13 mouse cellular contexts compared by ENCODE assay signal in the genomic region with DNA sequence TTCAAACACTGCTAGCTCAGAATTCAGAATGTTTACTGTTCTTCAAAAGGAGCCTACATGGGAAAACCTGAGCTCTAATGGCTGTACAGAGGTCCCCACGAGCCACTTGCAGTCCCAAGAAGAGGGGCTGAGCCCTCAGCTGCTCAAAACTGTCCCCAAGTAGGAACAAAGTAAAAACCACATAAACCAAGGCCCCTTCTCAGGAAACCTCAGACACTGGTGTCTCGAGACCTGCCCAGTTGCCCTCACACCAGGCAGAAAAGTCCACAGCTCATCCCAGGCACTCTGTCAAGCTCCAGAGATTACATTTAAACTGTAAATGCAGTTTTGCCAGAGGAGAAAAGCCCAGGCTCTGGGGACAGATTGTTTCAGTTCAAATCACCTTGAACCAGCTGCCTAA. TPM values are rescaled to one million over a fixed set of nuclear protein-coding genes. Genes with fewer than 3 reads are reported as not detected.
DNase-seq lines count a peak whose midpoint lies in the region; ATAC-seq and TF ChIP-seq lines count a peak whose summit lies in the region.
"Had no signal": no experiment of that assay in that cellular context is flagged by ENCODE, and none has a peak within 500 bp of the region (broad histone marks: within the 10 kb centered on the region; RNA-seq: fewer than 3 reads in every experiment).

No protein-coding gene starts in this region.

- H3K9ac ChIP-seq in midbrain, postnatal 0 days (replicated peaks; ENCODE audit: low read length, poor library complexity, severe bottlenecking), result no peak overlapping the region
- H3K9ac ChIP-seq in hindbrain, embryonic 16.5 days (ENCODE audit: low read depth, low read length), result no peak overlapping the region
- H3K9ac ChIP-seq: limb, embryonic 15.5 days had no signal

- H3K4me3 ChIP-seq in erythroblast, embryonic 14.5 days (replicated peaks), result peak overlapping the region; percentile 69
- H3K4me3 ChIP-seq in midbrain, embryonic 10.5 days, result no peak overlapping the region
- H3K4me3 ChIP-seq in midbrain, postnatal 0 days (ENCODE audit: low read depth, low read length), result no peak overlapping the region
- H3K4me3 ChIP-seq in hindbrain, embryonic 16.5 days (ENCODE audit: low read length), result no peak overlapping the region
- H3K4me3 ChIP-seq: limb, embryonic 15.5 days had no signal

- H3K27me3 ChIP-seq in erythroblast, embryonic 14.5 days (ENCODE audit: control insufficient read depth), result no peaks in the 10 kb centered on the region
- H3K27me3 ChIP-seq in midbrain, embryonic 10.5 days (ENCODE audit: low read depth, poor library complexity, severe bottlenecking), result no peaks in the 10 kb centered on the region
- H3K27me3 ChIP-seq in midbrain, postnatal 0 days (ENCODE audit: insufficient read depth, low read length), result no peaks in the 10 kb centered on the region
- H3K27me3 ChIP-seq in hindbrain, embryonic 16.5 days (replicated peaks; ENCODE audit: control insufficient read depth, insufficient read depth, low read length), result no peaks in the 10 kb centered on the region
- H3K27me3 ChIP-seq: limb, embryonic 15.5 days had no signal

- no peaks in the 10 kb centered on the region for H3K9me3 ChIP-seq in erythroblast, embryonic 14.5 days (ENCODE audit: control insufficient read depth, low read length)
- no peaks in the 10 kb centered on the region for H3K9me3 ChIP-seq in midbrain, embryonic 10.5 days (replicated peaks)
- H3K9me3 ChIP-seq in midbrain, postnatal 0 days (ENCODE audit: low read length), result no peaks in the 10 kb centered on the region
- no peaks in the 10 kb centered on the region for H3K9me3 ChIP-seq in hindbrain, embryonic 16.5 days (ENCODE audit: control insufficient read depth, low read length)
- H3K9me3 ChIP-seq: limb, embryonic 15.5 days had no signal

- no peak for DNase-seq in midbrain, embryonic 10.5 days (ENCODE audit: low spot score)
- no peak for DNase-seq in midbrain, postnatal 0 days (ENCODE audit: low spot score)
- no peak for DNase-seq in MN1 (ENCODE audit: low spot score)
- no peak for DNase-seq in cerebellum, postnatal 4 days (ENCODE audit: low spot score in 2 of 2)
- DNase-seq: cerebellum, postnatal 36 days; gastrocnemius, postnatal 10 days; kidney, adult 18-20 months; layer of hippocampus, postnatal 36 days had no signal

- no peak overlapping the region for H3K4me2 ChIP-seq in midbrain, postnatal 0 days (ENCODE audit: low read depth, low read length, poor library complexity, severe bottlenecking)
- H3K4me2 ChIP-seq in hindbrain, embryonic 16.5 days (ENCODE audit: low read length), result no peak overlapping the region
- H3K4me2 ChIP-seq: limb, embryonic 15.5 days had no signal

- TF ChIP-seq CTCF in midbrain, postnatal 0 days (IDR thresholded peaks at IDR 0.05), result no peak

- H3K4me1 ChIP-seq in erythroblast, embryonic 14.5 days (ENCODE audit: control insufficient read depth), result peaks cover 90% of the 10 kb centered on the region
- peaks cover 19% of the 10 kb centered on the region for H3K4me1 ChIP-seq in midbrain, embryonic 10.5 days
- H3K4me1 ChIP-seq in midbrain, postnatal 0 days (ENCODE audit: insufficient read depth, low read length), result peaks cover 3% of the 10 kb centered on the region; the same call in 1 of the 2 replicates
- peaks cover 2% of the 10 kb centered on the region; the same call in 1 of the 2 replicates for H3K4me1 ChIP-seq in hindbrain, embryonic 16.5 days (ENCODE audit: control insufficient read depth, insufficient read depth, low read depth, low read length)

- peak overlapping the region; percentile 10; the same call in 1 of the 2 replicates for H3K27ac ChIP-seq in midbrain, embryonic 10.5 days (replicated peaks)
- no peak overlapping the region for H3K27ac ChIP-seq in midbrain, postnatal 0 days (ENCODE audit: low read depth, low read length)
- peak overlapping the region; percentile 4; the same call in 1 of the 2 replicates for H3K27ac ChIP-seq in hindbrain, embryonic 16.5 days (ENCODE audit: low read depth, low read length)
- H3K27ac ChIP-seq: limb, embryonic 15.5 days had no signal

- no peak for ATAC-seq in erythroblast, adult 5-6 weeks (replicated peaks; ENCODE audit: low FRiP score, poor library complexity, severe bottlenecking)
- ATAC-seq in midbrain, postnatal 0 days (ENCODE audit: low FRiP score), result no peak
- no peak for ATAC-seq in hindbrain, embryonic 16.5 days
- peak; percentile 24 for ATAC-seq in megakaryocyte progenitor cell, adult 5-6 weeks (replicated peaks; ENCODE audit: poor library complexity)

- no peaks in the 10 kb centered on the region; the same call in 1 of the 2 replicates for H3K36me3 ChIP-seq in erythroblast, embryonic 14.5 days (ENCODE audit: control insufficient read depth)
- peaks cover 26% of the 10 kb centered on the region for H3K36me3 ChIP-seq in midbrain, embryonic 10.5 days
- peaks cover 15% of the 10 kb centered on the region for H3K36me3 ChIP-seq in midbrain, postnatal 0 days (ENCODE audit: insufficient read depth, low read length)
- H3K36me3 ChIP-seq in hindbrain, embryonic 16.5 days (ENCODE audit: control insufficient read depth, insufficient read depth, low read length), result no peaks in the 10 kb centered on the region
- H3K36me3 ChIP-seq: limb, embryonic 15.5 days had no signal

- WGBS in midbrain, embryonic 10.5 days, result 68% methylated on average over 2 of the region's 2 CpGs
- 58% methylated on average over 2 of the region's 2 CpGs for WGBS in midbrain, postnatal 0 days
- 36% methylated on average over 2 of the region's 2 CpGs for WGBS in hindbrain, embryonic 16.5 days

RNA-seq across cellular contexts. Expression of gene Plxnc1, which starts 26.6 kb away (rescaled TPM):
- 0.05 and 0.08 TPM in 2 replicates for polyA plus RNA-seq in erythroblast, embryonic 14.5 days (2012)
- 16.9 and 19.0 TPM in 2 replicates for total RNA-seq in erythroblast, adult 5-6 weeks (2015; ENCODE audit: low replicate concordance)
- total RNA-seq in erythroblast, adult 5-6 weeks (2017; ENCODE audit: low replicate concordance), result 18.7 and 40.6 TPM in 2 replicates
- 2.2 and 2.7 TPM in 2 replicates for polyA plus RNA-seq in midbrain, embryonic 10.5 days (2016; fragmentation: Nextera tagmentation; extraction: Ambion mirVana)
- 78.5 and 79.5 TPM in 2 replicates for total RNA-seq in midbrain, postnatal 0 days (2014; rRNA removed)
- polyA plus RNA-seq in midbrain, postnatal 0 days (2015; fragmentation: Nextera tagmentation; extraction: Ambion mirVana), result 11.2 and 12.9 TPM in 2 replicates
- 8.3 and 8.4 TPM in 2 replicates for polyA plus RNA-seq in hindbrain, embryonic 16.5 days (2015; fragmentation: Nextera tagmentation; extraction: Ambion mirVana)
- total RNA-seq in megakaryocyte progenitor cell, adult 5-6 weeks (2015), result 15.6 and 28.8 TPM in 2 replicates
- 10.6 and 16.6 TPM in 2 replicates for total RNA-seq in megakaryocyte progenitor cell, adult 5-6 weeks (2017)
